Mouse (Mus musculus): ENCODE data around the gene Olfr266. TPM values are rescaled to one million over a fixed set of nuclear protein-coding genes. Genes with fewer than 3 reads are reported as not detected.

Gene Olfr266
- not detected in 2 replicates for polyA plus RNA-seq (2015; fragmentation: Nextera tagmentation; extraction: Ambion mirVana)

GRCm38 (mm10) chr3:106826187-106826586 is at the start of gene Olfr266:
TSS of gene Olfr266 (minus strand) at chr3:106826287.
- Histone ChIP-seq H3K36me3 (ENCODE audit: control insufficient read depth, insufficient read depth) (no peaks in the 10 kb centered on the region), H3K27me3 (replicated peaks; ENCODE audit: control insufficient read depth, insufficient read depth, low read length) (no peaks in the 10 kb centered on the region), H3K4me2 (replicated peaks; ENCODE audit: low read depth) (no peak within 1 kb of the TSS), H3K4me3 (ENCODE audit: low read depth, low read length) (no peak within 1 kb of the TSS), H3K9ac (ENCODE audit: low read depth, low read length) (no peak within 1 kb of the TSS), H3K27ac (ENCODE audit: low read depth, low read length) (no peak within 1 kb of the TSS), H3K4me1 (replicated peaks; ENCODE audit: control insufficient read depth, insufficient read depth, low read length) (no peaks in the 10 kb centered on the region), H3K9me3 (ENCODE audit: control insufficient read depth) (no peaks in the 10 kb centered on the region)
- no peak for TF ChIP-seq CTCF (IDR thresholded peaks at IDR 0.05; ENCODE audit: low read depth)
- WGBS, result 84% methylated on average over 1 of the region's 1 CpGs
- no peak for ATAC-seq

- 97% methylated on average over 1 of the region's 1 CpGs for WGBS
- Histone ChIP-seq H3K27ac (ENCODE audit: low read depth, low read length) (no peak overlapping the region), H3K9ac (ENCODE audit: low read depth, low read length) (no peak overlapping the region), H3K9me3 (ENCODE audit: control insufficient read depth) (no peaks in the 10 kb centered on the region), H3K4me3 (ENCODE audit: low read depth, low read length) (no peak overlapping the region), H3K36me3 (ENCODE audit: control insufficient read depth, insufficient read depth) (no peaks in the 10 kb centered on the region), H3K27me3 (replicated peaks; ENCODE audit: control insufficient read depth, insufficient read depth, low read length) (no peaks in the 10 kb centered on the region), H3K4me2 (replicated peaks; ENCODE audit: low read depth) (no peak overlapping the region), H3K4me1 (replicated peaks; ENCODE audit: control insufficient read depth, insufficient read depth, low read length) (no peaks in the 10 kb centered on the region)
- ATAC-seq, result no peak
- TF ChIP-seq CTCF (IDR thresholded peaks at IDR 0.05; ENCODE audit: low read depth), result no peak
Measured at GRCm38 (mm10) chr3:106875626-106876025, 49.5 kb upstream of the Olfr266 start.

- TF ChIP-seq CTCF (IDR thresholded peaks at IDR 0.05; ENCODE audit: low read depth), result no peak
- Histone ChIP-seq H3K9ac (ENCODE audit: low read depth, low read length) (no peak overlapping the region), H3K4me1 (replicated peaks; ENCODE audit: control insufficient read depth, insufficient read depth, low read length) (no peaks in the 10 kb centered on the region), H3K36me3 (ENCODE audit: control insufficient read depth, insufficient read depth) (no peaks in the 10 kb centered on the region), H3K27me3 (replicated peaks; ENCODE audit: control insufficient read depth, insufficient read depth, low read length) (no peaks in the 10 kb centered on the region), H3K9me3 (ENCODE audit: control insufficient read depth) (no peaks in the 10 kb centered on the region), H3K4me2 (replicated peaks; ENCODE audit: low read depth) (no peak overlapping the region), H3K4me3 (ENCODE audit: low read depth, low read length) (no peak overlapping the region), H3K27ac (ENCODE audit: low read depth, low read length) (no peak overlapping the region)
- no peak for ATAC-seq
Measured at GRCm38 (mm10) chr3:106872893-106873292, 46.8 kb upstream of the Olfr266 start.

GRCm38 (mm10) chr3:106832107-106832506 is 6.0 kb upstream of the Olfr266 start:
- ATAC-seq, result no peak
- no peaks in the 10 kb centered on the region for H3K36me3 ChIP-seq (ENCODE audit: control insufficient read depth, insufficient read depth)
- no peak overlapping the region for H3K27ac ChIP-seq (ENCODE audit: low read depth, low read length)
- H3K27me3 ChIP-seq (replicated peaks; ENCODE audit: control insufficient read depth, insufficient read depth, low read length), result no peaks in the 10 kb centered on the region
- 60% methylated on average over 1 of the region's 1 CpGs for WGBS
- H3K4me3 ChIP-seq (ENCODE audit: low read depth, low read length), result no peak overlapping the region
- TF ChIP-seq CTCF (IDR thresholded peaks at IDR 0.05; ENCODE audit: low read depth), result no peak
- H3K9ac ChIP-seq (ENCODE audit: low read depth, low read length), result no peak overlapping the region
- H3K4me1 ChIP-seq (replicated peaks; ENCODE audit: control insufficient read depth, insufficient read depth, low read length), result no peaks in the 10 kb centered on the region
- H3K4me2 ChIP-seq (replicated peaks; ENCODE audit: low read depth), result no peak overlapping the region
- H3K9me3 ChIP-seq (ENCODE audit: control insufficient read depth), result no peaks in the 10 kb centered on the region

- Histone ChIP-seq H3K9ac (ENCODE audit: low read depth, low read length) (no peak overlapping the region), H3K4me2 (replicated peaks; ENCODE audit: low read depth) (no peak overlapping the region), H3K4me3 (ENCODE audit: low read depth, low read length) (no peak overlapping the region), H3K9me3 (ENCODE audit: control insufficient read depth) (no peaks in the 10 kb centered on the region), H3K36me3 (ENCODE audit: control insufficient read depth, insufficient read depth) (no peaks in the 10 kb centered on the region), H3K27ac (ENCODE audit: low read depth, low read length) (no peak overlapping the region), H3K4me1 (replicated peaks; ENCODE audit: control insufficient read depth, insufficient read depth, low read length) (no peaks in the 10 kb centered on the region), H3K27me3 (replicated peaks; ENCODE audit: control insufficient read depth, insufficient read depth, low read length) (no peaks in the 10 kb centered on the region)
- ATAC-seq, result no peak
- no peak for TF ChIP-seq CTCF (IDR thresholded peaks at IDR 0.05; ENCODE audit: low read depth)
- WGBS, result 61% methylated on average over 2 of the region's 2 CpGs
Measured at GRCm38 (mm10) chr3:106817676-106818075, 8.4 kb downstream of the Olfr266 start.

- Histone ChIP-seq H3K27me3 (replicated peaks; ENCODE audit: control insufficient read depth, insufficient read depth, low read length) (no peaks in the 10 kb centered on the region), H3K9me3 (ENCODE audit: control insufficient read depth) (no peaks in the 10 kb centered on the region), H3K4me3 (ENCODE audit: low read depth, low read length) (no peak overlapping the region), H3K4me1 (replicated peaks; ENCODE audit: control insufficient read depth, insufficient read depth, low read length) (no peaks in the 10 kb centered on the region), H3K36me3 (ENCODE audit: control insufficient read depth, insufficient read depth) (no peaks in the 10 kb centered on the region), H3K27ac (ENCODE audit: low read depth, low read length) (no peak overlapping the region), H3K4me2 (replicated peaks; ENCODE audit: low read depth) (no peak overlapping the region), H3K9ac (ENCODE audit: low read depth, low read length) (no peak overlapping the region)
- 56% methylated on average over 2 of the region's 2 CpGs for WGBS
- no peak for ATAC-seq
- TF ChIP-seq CTCF (IDR thresholded peaks at IDR 0.05; ENCODE audit: low read depth), result no peak
Measured at GRCm38 (mm10) chr3:106808972-106809695, 17.0 kb downstream of the Olfr266 start.

Measured in intestine, postnatal 0 days (tissue).